Mouse (Mus musculus) frontal cortex, postnatal 36 days (tissue): ENCODE measurements around the gene Obsl1.

Experiments used
- DNase-seq, 2 experiments: peaks; one replicate each; pipeline ENCODE4 v3.0.0; 2022; ENCODE audit warnings: low spot score in 2 of 2

Gene Obsl1

GRCm38 (mm10) chr1:75505956-75506831 lies at the start of gene Obsl1:
Gene Obsl1 (minus strand): TSS chr1:75506452.
- DNase-seq: peak; percentile 38 to 41

GRCm38 (mm10) chr1:75555680-75556079 lies 49.4 kb upstream of the Obsl1 start:
- no peak for DNase-seq

GRCm38 (mm10) chr1:75550586-75550985 lies 44.3 kb upstream of the Obsl1 start:
- no peak for DNase-seq

GRCm38 (mm10) chr1:75549289-75550279 lies 43.3 kb upstream of the Obsl1 start:
- no peak for DNase-seq

- no peak for DNase-seq
Observed at GRCm38 (mm10) chr1:75548871-75549270, 42.6 kb upstream of the Obsl1 start.

- DNase-seq: no peak
Observed at GRCm38 (mm10) chr1:75548083-75548482, 41.8 kb upstream of the Obsl1 start.

- no peak for DNase-seq
Observed at GRCm38 (mm10) chr1:75547351-75547750, 41.1 kb upstream of the Obsl1 start.

- DNase-seq: peak; percentile 61 to 65
Observed at GRCm38 (mm10) chr1:75545965-75546956, 40.0 kb upstream of the Obsl1 start, which contains the start of gene Slc4a3. Gene Slc4a3 (plus strand): TSS chr1:75546266.

GRCm38 (mm10) chr1:75544351-75544750 lies 38.1 kb upstream of the Obsl1 start:
- no peak for DNase-seq

GRCm38 (mm10) chr1:75541496-75541895 lies 35.2 kb upstream of the Obsl1 start:
- no peak for DNase-seq

GRCm38 (mm10) chr1:75538597-75539190 lies 32.4 kb upstream of the Obsl1 start:
- DNase-seq: no peak

GRCm38 (mm10) chr1:75537587-75537986 lies 31.3 kb upstream of the Obsl1 start:
- no peak for DNase-seq

GRCm38 (mm10) chr1:75533325-75534252 lies 27.3 kb upstream of the Obsl1 start:
- DNase-seq: no peak

GRCm38 (mm10) chr1:75532280-75533172 lies 26.3 kb upstream of the Obsl1 start:
- DNase-seq: no peak

GRCm38 (mm10) chr1:75530546-75530945 lies 24.3 kb upstream of the Obsl1 start:
- no peak for DNase-seq

GRCm38 (mm10) chr1:75524679-75525078 lies 18.4 kb upstream of the Obsl1 start:
- DNase-seq: no peak

- peak; percentile 93 to 94 for DNase-seq
Observed at GRCm38 (mm10) chr1:75521321-75522031, 15.2 kb upstream of the Obsl1 start, which contains the start of gene Stk11ip. Gene Stk11ip (plus strand): TSS chr1:75521529.

- no peak for DNase-seq
Observed at GRCm38 (mm10) chr1:75519576-75519975, 13.3 kb upstream of the Obsl1 start.
